Mouse (Mus musculus) lung, postnatal 0 days (tissue): ENCODE data around the gene Slc12a8.

Experiments used
- CTCF ChIP-seq: IDR thresholded peaks from 2 replicates; pipeline ENCODE4 v1.5.1; 2016; ENCODE audit warnings: antibody characterized with exemption, mild to moderate bottlenecking
- EP300 ChIP-seq: IDR thresholded peaks from 2 replicates; pipeline ENCODE4 v1.6.1; 2016; ENCODE audit warnings: antibody characterized with exemption, mild to moderate bottlenecking, control low read depth

DNA sequence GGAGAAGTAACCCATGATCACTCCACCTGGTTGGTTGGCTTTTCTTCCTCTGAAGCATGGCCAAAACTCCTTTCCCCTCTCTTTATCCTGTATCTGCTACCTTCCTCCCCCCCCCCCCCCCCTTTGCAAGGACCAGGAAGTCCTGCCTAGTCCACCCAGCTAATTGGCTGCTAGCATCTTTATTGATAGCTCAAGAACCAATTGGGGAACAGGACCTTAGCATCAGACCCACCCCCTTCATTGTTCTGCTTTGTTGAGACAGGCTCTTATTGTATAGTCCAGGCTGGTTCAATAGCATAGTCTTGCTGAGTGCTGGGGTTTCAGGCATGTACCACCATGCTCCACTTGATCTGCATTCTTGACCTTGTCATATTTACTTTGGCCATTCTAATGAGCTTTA is 37.2 kb upstream of the Slc12a8 start:
- TF ChIP-seq CTCF, result no peak
- no peak for TF ChIP-seq EP300
